Mouse (Mus musculus) stomach, postnatal 0 days (tissue): ENCODE measurements at regions not wholly inside any gene's neighbourhood (a gene's known extent, or its start where the extent isn't known, plus 50 kb on each side); places are given as distances from the start of the nearest gene placed in this dataset.

ENCODE experiments used
- CTCF ChIP-seq: IDR thresholded peaks from 2 replicates; pipeline ENCODE4 v1.5.1; 2016; ENCODE audit warnings: antibody characterized with exemption, low read depth, mild to moderate bottlenecking, moderate library complexity
- EP300 ChIP-seq: optimal IDR thresholded peaks from 2 replicates; pipeline ENCODE3; 2016; ENCODE audit warnings: antibody characterized with exemption

DNA sequence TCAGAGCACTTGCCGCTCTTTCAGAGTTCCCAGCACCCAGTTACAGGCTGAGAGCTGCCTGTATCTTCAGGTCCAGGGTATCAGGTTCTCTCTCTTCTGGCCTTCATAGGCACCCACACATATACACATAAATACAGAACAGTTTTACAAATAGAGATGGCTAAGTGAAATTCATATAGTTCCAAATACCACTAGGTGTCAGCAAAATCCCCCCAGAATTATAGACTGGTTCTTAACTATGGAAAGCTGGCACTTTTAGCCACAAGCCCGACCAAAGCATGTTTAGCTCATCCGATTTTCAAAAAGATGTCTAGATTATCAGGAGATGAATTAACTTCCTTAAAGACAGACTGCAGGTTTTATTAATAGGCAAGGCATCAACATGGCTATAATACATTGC is 107.4 kb upstream of the Apob start:
- TF ChIP-seq CTCF (peak; percentile 56), EP300 (no peak)
